Mouse (Mus musculus) heart, embryonic 13.5 days (tissue): ENCODE measurements around the gene Dhx38. TPM values are rescaled to one million over a fixed set of nuclear protein-coding genes. Genes with fewer than 3 reads are reported as not detected.

Experiments
- ATAC-seq: fragments of 200-750 bp; cut with Nextera tagmentation; 2 replicates; pipeline ENCODE4 v1.8.0; 2017; ENCODE audit warnings: moderate TSS enrichment; ENCODE audit not compliant: insufficient number of reproducible peaks, low FRiP score, low TSS enrichment; ENCODE audit errors: extremely low read depth
- H3K27ac ChIP-seq: fragments of 300-500 bp; sonication (generic); replicated peaks from 2 replicates; pipeline ENCODE4 v1.5.1; 2015; ENCODE audit warnings: moderate library complexity, mild to moderate bottlenecking, inconsistent platforms
- H3K27me3 ChIP-seq: fragments of 300-500 bp; sonication (generic); replicated peaks from 2 replicates; pipeline ENCODE4 v1.6.1; 2015; ENCODE audit warnings: mild to moderate bottlenecking, inconsistent platforms
- H3K36me3 ChIP-seq: fragments of 300-500 bp; sonication (generic); 2 replicates; pipeline ENCODE4 v1.6.1; 2015; ENCODE audit warnings: mild to moderate bottlenecking, inconsistent platforms
- H3K4me1 ChIP-seq: fragments of 300-500 bp; sonication (generic); 2 replicates; pipeline ENCODE4 v1.6.1; 2015; ENCODE audit warnings: inconsistent platforms
- H3K4me2 ChIP-seq: fragments of 300-500 bp; sonication (generic); 2 replicates; pipeline ENCODE4 v1.6.1; 2015; ENCODE audit warnings: inconsistent platforms, mild to moderate bottlenecking, moderate library complexity
- H3K4me3 ChIP-seq: fragments of 300-500 bp; sonication (generic); 2 replicates; pipeline ENCODE4 v1.5.1; 2015; ENCODE audit warnings: moderate library complexity, mild to moderate bottlenecking, inconsistent platforms
- H3K9ac ChIP-seq: fragments of 300-500 bp; sonication (generic); 2 replicates; pipeline ENCODE4 v1.6.1; 2015; ENCODE audit warnings: inconsistent platforms, mild to moderate bottlenecking, moderate library complexity
- H3K9me3 ChIP-seq: fragments of 300-500 bp; sonication (generic); 2 replicates; pipeline ENCODE4 v1.6.1; 2016; ENCODE audit warnings: inconsistent platforms
- WGBS: fragments of 180-500 bp; shearing (Covaris S2); methylation state at CpG from one replicate; pipeline ENCODE4 v1.1.7; 2015; ENCODE audit warnings: mixed read lengths; 5-methylcytosine and 5-hydroxymethylcytosine counted together
- polyA plus RNA-seq: library from polyadenylated mRNA; unstranded; fragments of >200 nt; fragmentation: Nextera tagmentation; extraction: Ambion mirVana; gene quantifications from 2 replicates; pipeline ENCODE4 v1.2.1, GENCODE M21; 2015

Gene Dhx38
- polyA plus RNA-seq, 1 experiment from 2014 or later: 14.3 TPM

DNA sequence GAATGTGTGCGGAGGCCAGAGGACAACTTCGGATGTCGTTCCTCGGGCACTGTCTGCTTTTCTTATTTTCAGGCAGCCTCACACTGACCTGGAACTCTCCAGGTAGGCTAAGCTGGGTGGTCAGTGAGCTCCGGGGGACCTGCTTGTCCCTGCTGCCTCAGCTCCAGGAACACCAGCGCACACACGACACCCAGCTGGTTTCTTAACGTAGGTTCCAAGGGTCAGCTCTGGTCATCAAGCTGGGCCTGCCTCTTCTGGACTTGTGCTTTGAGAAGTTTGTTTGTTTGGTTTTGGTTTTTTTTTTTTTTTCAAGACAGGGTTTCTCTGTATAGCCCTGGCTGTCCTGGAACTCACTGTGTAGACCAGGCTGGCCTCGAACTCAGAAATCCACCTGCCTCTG, 25.2 kb upstream of the Dhx38 start:
- no peaks in the 10 kb centered on the region for H3K9me3 ChIP-seq
- H3K4me2 ChIP-seq: no peak overlapping the region
- no peaks in the 10 kb centered on the region for H3K4me1 ChIP-seq
- H3K9ac ChIP-seq: no peak overlapping the region
- H3K4me3 ChIP-seq: no peak overlapping the region
- no peak overlapping the region for H3K27ac ChIP-seq
- no peak for ATAC-seq
- 81% methylated on average over 9 of the region's 9 CpGs for WGBS
- no peaks in the 10 kb centered on the region for H3K27me3 ChIP-seq
- peaks cover 39% of the 10 kb centered on the region for H3K36me3 ChIP-seq

DNA sequence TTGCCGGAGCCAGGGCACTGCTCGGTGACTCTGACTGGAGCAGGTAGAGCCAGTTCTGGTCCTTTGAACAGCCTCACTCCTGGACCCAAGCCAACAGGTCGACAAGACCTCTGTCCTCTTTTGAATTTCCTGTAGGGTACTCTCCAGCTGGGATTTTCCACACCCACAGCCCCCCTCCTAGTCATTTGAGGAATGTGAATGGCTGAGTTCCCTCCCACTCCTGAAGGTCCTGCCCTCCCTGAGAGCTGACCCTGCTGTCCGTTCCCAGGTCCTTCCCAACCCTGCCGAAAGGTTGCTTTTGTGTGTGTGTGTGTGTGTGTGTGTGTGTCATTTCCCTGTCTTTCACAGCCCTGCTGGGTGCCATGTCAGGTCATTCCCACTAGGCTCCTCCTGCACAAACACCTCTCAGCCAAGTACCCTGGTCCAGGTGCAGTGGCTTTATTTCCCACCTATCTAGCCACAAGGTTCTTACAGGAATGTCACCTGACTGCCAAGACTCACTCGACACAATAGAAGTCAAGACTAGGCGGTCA, 21.4 kb upstream of the Dhx38 start:
- Histone ChIP-seq H3K9ac (no peak overlapping the region), H3K27me3 (no peaks in the 10 kb centered on the region), H3K9me3 (peaks cover 11% of the 10 kb centered on the region), H3K36me3 (peaks cover 6% of the 10 kb centered on the region), H3K27ac (no peak overlapping the region), H3K4me2 (no peak overlapping the region), H3K4me3 (no peak overlapping the region), H3K4me1 (no peaks in the 10 kb centered on the region)
- no peak for ATAC-seq
- WGBS: 49% methylated on average over 7 of the region's 7 CpGs

DNA sequence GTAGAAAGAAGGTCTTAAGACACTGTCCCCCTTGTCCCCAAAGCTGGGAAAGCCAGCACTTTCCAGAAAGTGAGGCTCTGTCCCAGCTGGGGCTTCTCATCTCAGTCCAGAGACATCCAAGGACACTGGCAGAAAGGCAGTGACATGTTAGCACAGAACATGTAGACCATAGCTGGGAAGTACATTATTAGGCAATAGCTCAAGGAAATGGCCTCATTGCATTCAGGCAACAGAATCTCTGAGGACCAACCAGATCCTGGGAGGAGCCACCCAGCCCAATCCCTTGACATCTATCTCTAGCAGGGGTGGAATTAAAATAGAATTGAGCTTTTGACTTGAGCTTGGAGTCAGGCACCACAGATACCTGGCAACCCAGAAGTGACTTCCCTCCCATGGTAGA, 20.0 kb upstream of the Dhx38 start:
- Histone ChIP-seq H3K4me3 (no peak overlapping the region), H3K27ac (no peak overlapping the region), H3K4me2 (no peak overlapping the region), H3K9ac (no peak overlapping the region), H3K9me3 (peaks cover 11% of the 10 kb centered on the region), H3K4me1 (no peaks in the 10 kb centered on the region), H3K36me3 (no peaks in the 10 kb centered on the region), H3K27me3 (no peaks in the 10 kb centered on the region)
- ATAC-seq: no peak

DNA sequence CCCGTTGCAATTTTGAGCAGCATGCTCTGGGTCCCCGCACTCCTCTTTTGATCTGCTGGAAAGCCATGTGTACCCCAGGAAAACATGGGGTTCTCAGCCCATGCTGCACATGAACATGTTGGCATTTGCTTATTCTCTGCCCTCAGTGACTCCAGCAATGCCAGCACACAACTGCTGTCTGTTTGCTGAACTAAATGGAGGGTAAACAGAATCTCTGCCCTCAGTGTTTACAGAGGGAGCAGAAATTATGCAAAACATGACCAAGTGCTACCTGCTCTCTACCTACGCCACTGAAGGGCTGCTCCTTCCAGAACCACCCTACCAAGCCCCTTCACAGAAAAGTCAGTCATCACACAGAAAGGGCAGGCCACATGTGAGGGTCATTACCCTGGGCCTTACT, 19.2 kb upstream of the Dhx38 start:
- Histone ChIP-seq H3K4me1 (no peaks in the 10 kb centered on the region), H3K4me2 (no peak overlapping the region), H3K9ac (no peak overlapping the region), H3K4me3 (no peak overlapping the region), H3K27ac (no peak overlapping the region), H3K27me3 (no peaks in the 10 kb centered on the region), H3K9me3 (peaks cover 11% of the 10 kb centered on the region), H3K36me3 (no peaks in the 10 kb centered on the region)
- WGBS: 78% methylated on average over 3 of the region's 3 CpGs
- no peak for ATAC-seq

DNA sequence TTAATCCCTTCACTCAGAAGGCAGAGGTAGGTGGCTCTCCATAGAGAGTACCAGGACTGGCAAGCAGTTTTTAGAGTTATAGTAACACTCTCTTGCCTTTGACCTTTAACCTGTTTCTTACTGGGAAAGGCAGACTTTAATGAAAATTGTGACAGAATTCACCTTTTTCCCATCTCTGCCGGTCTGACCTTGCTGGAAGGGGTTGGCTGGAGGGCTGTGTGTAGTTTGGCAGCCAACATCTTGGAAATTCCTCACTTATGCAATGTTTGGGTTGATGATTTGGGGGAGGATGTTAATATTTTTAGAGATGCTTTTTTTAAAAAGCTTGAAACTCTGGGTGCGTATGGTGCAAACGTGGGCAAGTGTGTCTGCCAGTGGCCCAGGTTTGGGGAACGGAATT, 18.6 kb upstream of the Dhx38 start:
- 75% methylated on average over 4 of the region's 4 CpGs for WGBS
- H3K27ac ChIP-seq: no peak overlapping the region
- no peaks in the 10 kb centered on the region for H3K27me3 ChIP-seq
- H3K36me3 ChIP-seq: no peaks in the 10 kb centered on the region
- H3K4me3 ChIP-seq: no peak overlapping the region
- no peaks in the 10 kb centered on the region for H3K4me1 ChIP-seq
- H3K4me2 ChIP-seq: no peak overlapping the region
- H3K9ac ChIP-seq: no peak overlapping the region
- H3K9me3 ChIP-seq: peaks cover 11% of the 10 kb centered on the region
- no peak for ATAC-seq

DNA sequence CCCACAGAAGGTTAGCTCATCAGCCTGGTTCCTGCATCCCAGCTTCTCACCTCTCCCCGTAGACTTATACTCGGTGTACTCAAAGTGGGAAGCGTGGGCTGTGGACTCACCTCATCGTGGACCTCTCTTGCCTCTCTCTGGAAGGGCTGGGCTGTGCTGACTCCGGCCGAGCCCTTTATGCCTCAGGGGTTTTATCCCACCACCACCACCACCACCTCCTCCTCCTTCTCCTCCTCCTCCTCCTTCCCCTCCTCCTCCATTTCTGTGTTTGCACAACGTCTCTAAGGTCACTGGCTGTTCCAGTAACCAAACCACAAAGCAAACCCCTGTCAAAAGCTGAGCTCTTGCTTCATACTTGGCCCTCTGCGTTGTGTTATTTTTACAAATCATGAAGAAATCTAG, 13.2 kb upstream of the Dhx38 start, which contains the start of gene Hp:
Gene Hp, minus strand, starts transcription at position 273 of the 402 bp plus-strand sequence.
- Histone ChIP-seq H3K27me3 (no peaks in the 10 kb centered on the region), H3K9ac (no peak within 1 kb of the TSS), H3K4me1 (no peaks in the 10 kb centered on the region), H3K36me3 (no peaks in the 10 kb centered on the region), H3K4me3 (no peak within 1 kb of the TSS), H3K9me3 (peaks cover 7% of the 10 kb centered on the region), H3K27ac (no peak within 1 kb of the TSS), H3K4me2 (no peak within 1 kb of the TSS)
- no peak for ATAC-seq
- 55% methylated on average over 8 of the region's 8 CpGs for WGBS

DNA sequence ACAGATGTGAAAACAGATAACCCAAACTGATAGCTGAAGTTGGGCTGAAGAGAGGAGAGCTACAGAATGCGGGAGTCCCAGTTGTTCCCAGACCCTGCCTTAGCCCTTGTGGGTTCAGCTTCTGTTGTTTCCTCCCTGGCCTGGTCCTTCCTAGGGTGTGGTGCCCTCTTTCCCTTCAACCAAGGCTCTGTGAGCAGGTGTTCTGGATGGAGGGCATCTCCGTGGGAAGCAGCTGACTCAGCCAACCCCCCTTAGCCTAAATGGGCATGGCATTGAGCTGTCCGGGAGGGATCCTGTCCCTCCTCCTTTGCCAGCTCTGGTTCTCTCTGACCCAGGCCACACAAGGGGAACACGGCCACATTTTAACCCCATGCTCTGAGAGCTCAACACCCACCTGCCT, 10.7 kb upstream of the Dhx38 start:
- Histone ChIP-seq H3K4me2 (no peak overlapping the region), H3K27ac (no peak overlapping the region), H3K9ac (no peak overlapping the region), H3K9me3 (no peaks in the 10 kb centered on the region), H3K36me3 (peaks cover 17% of the 10 kb centered on the region), H3K4me3 (no peak overlapping the region), H3K27me3 (no peaks in the 10 kb centered on the region), H3K4me1 (no peaks in the 10 kb centered on the region)
- WGBS: 63% methylated on average over 4 of the region's 4 CpGs
- ATAC-seq: no peak

DNA sequence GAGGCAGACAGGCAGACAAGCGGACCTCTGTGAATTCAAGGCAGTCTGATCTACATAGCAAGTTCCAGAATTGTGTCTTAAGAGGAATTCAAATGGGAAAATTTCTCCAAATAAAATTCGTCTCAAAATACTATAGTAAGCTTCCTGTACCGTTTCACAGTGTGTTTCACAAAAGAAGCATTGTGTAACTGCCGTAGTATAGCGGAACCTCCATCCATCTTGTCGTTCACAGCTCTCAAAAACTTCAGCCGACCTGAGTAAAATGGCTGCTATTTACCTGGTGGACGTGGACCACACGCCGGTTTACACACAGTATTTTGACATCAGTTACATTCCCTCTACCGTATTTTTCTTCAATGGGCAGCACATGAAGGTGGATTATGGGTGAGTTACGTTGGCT, 5.5 kb upstream of the Dhx38 start:
- peaks cover 9% of the 10 kb centered on the region for H3K4me1 ChIP-seq
- no peaks in the 10 kb centered on the region for H3K9me3 ChIP-seq
- H3K27me3 ChIP-seq: no peaks in the 10 kb centered on the region
- no peak overlapping the region for H3K27ac ChIP-seq
- peaks cover 39% of the 10 kb centered on the region for H3K36me3 ChIP-seq
- H3K4me3 ChIP-seq: no peak overlapping the region
- WGBS: 85% methylated on average over 12 of the region's 12 CpGs
- H3K9ac ChIP-seq: no peak overlapping the region
- no peak for ATAC-seq
- no peak overlapping the region for H3K4me2 ChIP-seq

DNA sequence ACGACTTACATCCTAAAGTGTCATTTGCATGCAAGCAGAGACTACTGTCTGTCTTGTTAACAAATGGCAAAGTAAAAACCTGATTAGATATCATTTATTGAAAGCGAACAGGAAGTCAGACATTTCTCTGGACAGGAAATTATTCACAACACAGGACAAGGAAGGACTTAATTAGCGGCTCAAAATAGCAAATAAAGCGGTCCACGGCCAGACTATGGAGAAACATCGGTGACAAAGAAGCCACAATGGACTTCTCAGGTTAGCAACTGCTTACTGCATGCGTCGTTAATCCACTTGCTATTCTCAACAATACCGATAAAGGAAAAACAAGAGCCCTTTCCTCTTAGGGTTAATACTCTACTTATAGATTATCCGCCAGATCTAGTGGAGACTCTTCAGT, 895 bp downstream of the Dhx38 start:
- Histone ChIP-seq H3K27me3 (no peaks in the 10 kb centered on the region), H3K36me3 (peaks cover 40% of the 10 kb centered on the region), H3K4me2 (peak overlapping the region; percentile 80), H3K4me1 (peaks cover 22% of the 10 kb centered on the region), H3K9ac (peak overlapping the region; percentile 96), H3K27ac (peak overlapping the region; percentile 93), H3K4me3 (peak overlapping the region; percentile 91), H3K9me3 (no peaks in the 10 kb centered on the region)
- 3% methylated on average over 10 of the region's 10 CpGs for WGBS
- no peak for ATAC-seq

DNA sequence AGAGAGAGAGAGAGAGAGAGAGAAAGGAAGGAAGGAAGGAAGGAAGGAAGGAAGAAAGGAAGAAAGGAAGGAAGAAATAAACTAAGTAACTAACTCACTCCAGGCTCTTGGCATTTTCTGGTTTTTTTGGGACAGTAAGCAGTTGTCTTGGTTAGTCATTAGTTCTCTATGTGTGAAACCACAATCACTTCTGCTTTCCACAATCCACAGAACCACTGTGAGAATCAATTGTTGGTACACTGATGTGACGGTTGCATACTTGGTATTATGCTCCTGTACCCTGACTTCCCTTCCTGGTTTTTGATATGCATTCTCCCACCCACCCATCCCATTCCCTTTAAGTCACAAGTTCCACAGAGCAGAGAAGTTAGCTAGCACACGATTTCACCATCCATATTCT, 1.8 kb downstream of the Dhx38 start:
- no peak for ATAC-seq
- 71% methylated on average over 2 of the region's 2 CpGs for WGBS
- peak overlapping the region; percentile 80 for H3K4me2 ChIP-seq

DNA sequence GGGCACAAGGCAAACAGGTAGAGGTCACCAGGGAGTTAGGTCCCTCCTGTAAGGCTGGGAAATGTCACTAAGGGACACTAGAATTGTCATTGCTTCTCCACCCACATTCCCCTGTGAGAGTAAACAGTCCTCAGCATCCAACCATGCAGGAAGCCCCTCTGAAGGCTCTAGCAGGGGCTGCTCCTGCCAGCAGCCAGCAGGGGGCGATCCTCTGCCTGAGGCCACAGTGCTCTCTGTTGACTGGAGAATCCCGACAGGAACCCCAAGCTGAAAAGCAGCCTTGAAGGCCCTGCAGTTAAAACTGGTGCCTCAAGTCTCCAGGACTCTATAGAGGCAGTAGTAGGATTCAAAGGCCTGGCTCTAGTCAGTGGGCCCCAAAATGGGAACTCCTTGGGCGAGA, 14.0 kb downstream of the Dhx38 start:
- no peaks in the 10 kb centered on the region for H3K27me3 ChIP-seq
- H3K9ac ChIP-seq: no peak overlapping the region
- H3K4me3 ChIP-seq: no peak overlapping the region
- ATAC-seq: no peak
- no peak overlapping the region for H3K27ac ChIP-seq
- H3K4me2 ChIP-seq: no peak overlapping the region
- H3K4me1 ChIP-seq: no peaks in the 10 kb centered on the region
- H3K9me3 ChIP-seq: no peaks in the 10 kb centered on the region
- whole genome bisulfite sequencing: 42% methylated on average over 3 of the region's 3 CpGs
- peaks cover 100% of the 10 kb centered on the region for H3K36me3 ChIP-seq

More for the DNA sequence above, 1.8 kb downstream of the Dhx38 start:
- peaks cover 40% of the 10 kb centered on the region for H3K36me3 ChIP-seq
- no peak overlapping the region for H3K27ac ChIP-seq
- H3K9me3 ChIP-seq: no peaks in the 10 kb centered on the region
- no peak overlapping the region for H3K9ac ChIP-seq
- H3K4me3 ChIP-seq: no peak overlapping the region
- H3K4me1 ChIP-seq: peaks cover 22% of the 10 kb centered on the region
- no peaks in the 10 kb centered on the region for H3K27me3 ChIP-seq

DNA sequence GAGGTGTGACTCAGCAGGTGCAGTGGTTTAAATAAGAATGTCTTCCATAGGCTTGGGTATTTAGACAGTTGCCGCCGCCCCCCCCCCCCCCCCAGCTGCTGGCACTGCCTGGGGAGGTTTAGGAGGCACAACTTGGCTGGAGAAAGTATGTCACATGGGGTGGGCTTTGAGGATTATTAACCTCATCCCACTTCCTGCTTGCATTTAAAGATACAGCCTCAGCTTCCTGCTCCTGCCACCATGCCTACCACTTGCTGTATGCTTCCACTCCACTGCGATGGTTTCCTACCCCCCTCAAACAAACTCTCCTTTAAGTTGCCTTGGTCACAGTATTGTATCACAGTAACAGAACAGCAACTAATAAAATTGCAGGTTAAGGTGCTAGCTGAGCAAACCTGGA, 21.6 kb downstream of the Dhx38 start:
- H3K9ac ChIP-seq: no peak overlapping the region
- H3K27ac ChIP-seq: no peak overlapping the region
- no peaks in the 10 kb centered on the region for H3K27me3 ChIP-seq
- H3K4me1 ChIP-seq: no peaks in the 10 kb centered on the region
- H3K4me3 ChIP-seq: no peak overlapping the region
- H3K9me3 ChIP-seq: no peaks in the 10 kb centered on the region
- H3K36me3 ChIP-seq: peaks cover 36% of the 10 kb centered on the region
- ATAC-seq: no peak
- 31% methylated on average over 3 of the region's 3 CpGs for WGBS
- H3K4me2 ChIP-seq: no peak overlapping the region
